In the genomic region with DNA sequence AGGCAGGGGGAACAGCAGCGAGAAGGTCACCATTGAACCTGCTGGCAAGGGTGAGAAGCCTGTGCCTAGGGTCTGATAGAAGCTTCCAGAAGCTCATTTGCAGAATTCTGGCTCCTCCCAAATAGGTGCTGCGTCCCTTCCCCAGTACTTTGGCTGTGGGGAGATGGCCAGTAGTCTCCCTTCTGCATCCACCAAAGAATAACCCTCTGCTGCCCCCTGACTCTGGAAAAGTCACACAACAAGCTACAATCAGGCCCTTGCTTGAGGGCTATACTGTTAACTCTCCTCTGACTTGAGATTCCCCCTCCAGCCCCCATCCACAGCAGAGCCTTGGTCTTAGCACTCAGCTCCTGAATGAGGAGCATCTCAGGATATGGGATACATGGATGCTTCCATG, we compare ENCODE assay signal across 10 mouse cellular contexts.
DNase-seq lines count a peak whose midpoint lies in the region; ATAC-seq and TF ChIP-seq lines count a peak whose summit lies in the region.
"Had no signal": no experiment of that assay in that cellular context is flagged by ENCODE, and none has a peak within 500 bp of the region (broad histone marks: within the 10 kb centered on the region; RNA-seq: fewer than 3 reads in every experiment).

No protein-coding gene starts in this region.

- H3K4me2 ChIP-seq in hindbrain, embryonic 11.5 days (replicated peaks; ENCODE audit: low read depth, low read length) = no peak overlapping the region
- no peak overlapping the region for H3K4me2 ChIP-seq in hindbrain, embryonic 13.5 days
- H3K4me2 ChIP-seq in CH12.LX (ENCODE audit: insufficient read depth, low read depth, poor library complexity, severe bottlenecking) = no peak overlapping the region
- no peak overlapping the region for H3K4me2 ChIP-seq in hindbrain, embryonic 16.5 days (ENCODE audit: low read length)
- H3K4me2 ChIP-seq: embryonic facial prominence, embryonic 15.5 days had no signal

- no peaks in the 10 kb centered on the region for H3K4me1 ChIP-seq in hindbrain, embryonic 11.5 days (replicated peaks; ENCODE audit: control insufficient read depth, insufficient read depth, low read length)
- peaks cover 18% of the 10 kb centered on the region for H3K4me1 ChIP-seq in hindbrain, embryonic 13.5 days (replicated peaks)
- H3K4me1 ChIP-seq in CH12.LX (ENCODE audit: control insufficient read depth in 1 of 2, insufficient read depth in 2 of 2) = peaks cover 0 to 5% of the 10 kb centered on the region in 2 experiments; a peak in 1 of 4 replicates
- H3K4me1 ChIP-seq in hindbrain, embryonic 16.5 days (ENCODE audit: control insufficient read depth, insufficient read depth, low read depth, low read length) = peaks cover 15% of the 10 kb centered on the region

- DNase-seq in hindbrain, embryonic 11.5 days (ENCODE audit: low spot score) = peak; percentile 51
- peak; percentile 13 for DNase-seq in CH12.LX (ENCODE audit: extremely low read depth)
- DNase-seq in cerebellum, postnatal 25 days = peak; percentile 70 to 74
- DNase-seq in testis, postnatal 10 days (ENCODE audit: low spot score) = no peak
- no peak for DNase-seq in left cerebral cortex, postnatal 10 days (ENCODE audit: extremely low spot score in 1 of 2, low spot score in 2 of 2)

- peak in 1 of 2 experiments; percentile 58; a peak in 2 of 4 replicates for TF ChIP-seq CTCF in CH12.LX (conservative IDR thresholded peaks at IDR 0.05 in 1 of 2, IDR thresholded peaks at IDR 0.05 in 1 of 2; ENCODE audit: low read depth in 2 of 2, low read length in 2 of 2)

- 60% methylated on average over 2 of the region's 2 CpGs for WGBS in hindbrain, embryonic 11.5 days
- WGBS in hindbrain, embryonic 13.5 days = 54% methylated on average over 2 of the region's 2 CpGs
- WGBS in hindbrain, embryonic 16.5 days = 41% methylated on average over 2 of the region's 2 CpGs

- no peak overlapping the region for H3K9ac ChIP-seq in hindbrain, embryonic 11.5 days (ENCODE audit: low read depth, low read length)
- H3K9ac ChIP-seq in hindbrain, embryonic 13.5 days = no peak overlapping the region
- no peak overlapping the region for H3K9ac ChIP-seq in CH12.LX (ENCODE audit: insufficient read depth, low read depth)
- H3K9ac ChIP-seq in hindbrain, embryonic 16.5 days (ENCODE audit: low read depth, low read length) = no peak overlapping the region
- H3K9ac ChIP-seq: embryonic facial prominence, embryonic 15.5 days had no signal

- TF ChIP-seq EP300 in CH12.LX (IDR thresholded peaks at IDR 0.05; ENCODE audit: low read length) = no peak

- no peak overlapping the region for H3K4me3 ChIP-seq in hindbrain, embryonic 11.5 days (ENCODE audit: low read depth, low read length)
- no peak overlapping the region for H3K4me3 ChIP-seq in hindbrain, embryonic 13.5 days
- no peak overlapping the region for H3K4me3 ChIP-seq in CH12.LX (replicated peaks in 1 of 3; ENCODE audit: low read depth in 2 of 3, low read length in 2 of 3, poor library complexity in 1 of 3)
- no peak overlapping the region for H3K4me3 ChIP-seq in hindbrain, embryonic 16.5 days (ENCODE audit: low read length)
- H3K4me3 ChIP-seq: embryonic facial prominence, embryonic 15.5 days had no signal

- TF ChIP-seq POLR2A in CH12.LX (IDR thresholded peaks at IDR 0.05; ENCODE audit: low read depth, low read length) = no peak

- no peaks in the 10 kb centered on the region for H3K36me3 ChIP-seq in hindbrain, embryonic 11.5 days (ENCODE audit: control insufficient read depth, insufficient read depth, low read length)
- H3K36me3 ChIP-seq in hindbrain, embryonic 13.5 days = peaks cover 13% of the 10 kb centered on the region; the same call in 1 of the 2 replicates
- no peaks in the 10 kb centered on the region for H3K36me3 ChIP-seq in CH12.LX (replicated peaks in 1 of 2; ENCODE audit: control insufficient read depth in 1 of 2, insufficient read depth in 1 of 2, low read length in 1 of 2)
- no peaks in the 10 kb centered on the region; the same call in 1 of the 2 replicates for H3K36me3 ChIP-seq in hindbrain, embryonic 16.5 days (ENCODE audit: control insufficient read depth, insufficient read depth, low read length)
- H3K36me3 ChIP-seq: embryonic facial prominence, embryonic 15.5 days had no signal

- intact Hi-C loops in left cerebral cortex, postnatal 10 days (cut with DNase I) = no loop called here

- no peaks in the 10 kb centered on the region for H3K9me3 ChIP-seq in hindbrain, embryonic 11.5 days (ENCODE audit: control insufficient read depth, low read length)
- H3K9me3 ChIP-seq in hindbrain, embryonic 13.5 days = no peaks in the 10 kb centered on the region
- H3K9me3 ChIP-seq in CH12.LX (replicated peaks; ENCODE audit: low read length) = peaks cover 3% of the 10 kb centered on the region
- no peaks in the 10 kb centered on the region for H3K9me3 ChIP-seq in hindbrain, embryonic 16.5 days (ENCODE audit: control insufficient read depth, low read length)
- H3K9me3 ChIP-seq: embryonic facial prominence, embryonic 15.5 days had no signal

- in situ Hi-C loops in CH12.LX (cut with MboI; ENCODE audit: low pct_ligation_motif_present, low pct_unique_long_range_greater_than_20kb, low sequenced_read_pairs) = loop anchor here (10.0 to 25.0 kb wide), 2 partner anchors 326 to 528 kb away; partner anchors contain the start of gene Tmprss4

- peak; percentile 59; the same call in 1 of the 2 replicates for ATAC-seq in hindbrain, embryonic 11.5 days (ENCODE audit: low FRiP score)
- ATAC-seq in hindbrain, embryonic 13.5 days (ENCODE audit: low FRiP score) = no peak
- peak; percentile 75 for ATAC-seq in hindbrain, embryonic 16.5 days
- ATAC-seq in CD4-positive, CD25-positive, alpha-beta regulatory T cell, adult 4 months = no peak
- ATAC-seq: Patski had no signal

- TF ChIP-seq RAD21 in CH12.LX (IDR thresholded peaks at IDR 0.05; ENCODE audit: low read depth, low read length) = peak; percentile 55

- no peaks in the 10 kb centered on the region for H3K79me2 ChIP-seq in CH12.LX (replicated peaks; ENCODE audit: control insufficient read depth, extremely low read depth, insufficient read depth, poor library complexity, severe bottlenecking)

- dilution Hi-C loops in CH12.LX (cut with MboI; ENCODE audit: extremely low pct_ligation_motif_present, extremely low pct_unique_long_range_greater_than_20kb, low sequenced_read_pairs) = no loop called here

- no peaks in the 10 kb centered on the region for H3K27me3 ChIP-seq in hindbrain, embryonic 11.5 days (ENCODE audit: control insufficient read depth, insufficient read depth, low read length)
- H3K27me3 ChIP-seq in hindbrain, embryonic 13.5 days = peaks cover 12% of the 10 kb centered on the region; the same call in 1 of the 2 replicates
- H3K27me3 ChIP-seq in CH12.LX (replicated peaks) = peaks cover 69% of the 10 kb centered on the region
- H3K27me3 ChIP-seq in hindbrain, embryonic 16.5 days (replicated peaks; ENCODE audit: control insufficient read depth, insufficient read depth, low read length) = no peaks in the 10 kb centered on the region
- H3K27me3 ChIP-seq: embryonic facial prominence, embryonic 15.5 days had no signal

- H3K27ac ChIP-seq in hindbrain, embryonic 11.5 days (ENCODE audit: low read depth, low read length) = no peak overlapping the region
- H3K27ac ChIP-seq in hindbrain, embryonic 13.5 days = no peak overlapping the region; the same call in 1 of the 2 replicates
- no peak overlapping the region for H3K27ac ChIP-seq in CH12.LX (ENCODE audit: insufficient read depth, low read depth)
- peak overlapping the region; percentile 72; the same call in 1 of the 2 replicates for H3K27ac ChIP-seq in hindbrain, embryonic 16.5 days (ENCODE audit: low read depth, low read length)
- H3K27ac ChIP-seq: embryonic facial prominence, embryonic 15.5 days had no signal

TF ChIP-seq in CH12.LX, 34 proteins besides CTCF, POLR2A, EP300 and RAD21:
- TF ChIP-seq RCOR1 (conservative IDR thresholded peaks at IDR 0.05; ENCODE audit: low read depth, low read length) (no peak), SMC3 (IDR thresholded peaks at IDR 0.05; ENCODE audit: low read depth, low read length) (peak; percentile 45)
TF ChIP-seq in CH12.LX: peak in this region for 1.

Comparison
In these comparisons a context has a peak if more than half of its experiments do, and no peak if none do; other contexts are left out.
1. ATAC-seq: peak in hindbrain, embryonic 11.5 days (single experiment) and hindbrain, embryonic 16.5 days (single experiment); none in hindbrain, embryonic 13.5 days (single experiment) and CD4-positive, CD25-positive, alpha-beta regulatory T cell, adult 4 months (single experiment).
2. DNase-seq: peak in hindbrain, embryonic 11.5 days (single experiment), CH12.LX (single experiment) and cerebellum, postnatal 25 days (2 of 2); none in testis, postnatal 10 days (single experiment) and left cerebral cortex, postnatal 10 days (0 of 2).